Mouse (Mus musculus) heart, postnatal 0 days (tissue): ENCODE measurements around the gene Mgat2. TPM values are rescaled to one million over a fixed set of nuclear protein-coding genes. Genes with fewer than 3 reads are reported as not detected.

ENCODE experiments used
- ATAC-seq: fragments of 200-750 bp; cut with Nextera tagmentation; 2 replicates; pipeline ENCODE4 v1.8.0; 2017; ENCODE audit warnings: low read depth, moderate number of reproducible peaks, moderate library complexity; ENCODE audit not compliant: insufficient read depth
- DNase-seq: peaks from one replicate; pipeline ENCODE4 v3.0.0-alpha.2; 2016; ENCODE audit warnings: low spot score
- H3K27ac ChIP-seq: fragments of 300-500 bp; sonication (generic); 2 replicates; pipeline ENCODE4 v1.5.1; 2014; ENCODE audit warnings: low read depth, mild to moderate bottlenecking
- H3K27me3 ChIP-seq: fragments of 300-500 bp; sonication (generic); 2 replicates; pipeline ENCODE4 v1.6.1; 2014; ENCODE audit warnings: low read length, mixed read lengths; ENCODE audit not compliant: control insufficient read depth, insufficient read depth
- H3K36me3 ChIP-seq: fragments of 300-500 bp; sonication (generic); replicated peaks from 2 replicates; pipeline ENCODE4 v1.6.1; 2014; ENCODE audit warnings: low read length, mixed read lengths; ENCODE audit not compliant: control insufficient read depth, insufficient read depth
- H3K4me1 ChIP-seq: fragments of 300-500 bp; sonication (generic); 2 replicates; pipeline ENCODE4 v1.6.1; 2014; ENCODE audit warnings: antibody characterized with exemption; ENCODE audit not compliant: control insufficient read depth, insufficient read depth
- H3K4me2 ChIP-seq: fragments of 300-500 bp; sonication (generic); 2 replicates; pipeline ENCODE4 v1.6.1; 2014; ENCODE audit warnings: low read depth, mild to moderate bottlenecking, low read length, moderate library complexity
- H3K4me3 ChIP-seq: fragments of 300-500 bp; sonication (generic); 2 replicates; pipeline ENCODE4 v1.5.1; 2014; ENCODE audit warnings: low read depth, low read length
- H3K9ac ChIP-seq: fragments of 300-500 bp; sonication (generic); replicated peaks from 2 replicates; pipeline ENCODE4 v1.6.1; 2014; ENCODE audit warnings: low read depth, low read length, mixed read lengths
- H3K9me3 ChIP-seq: fragments of 300-500 bp; sonication (generic); replicated peaks from 2 replicates; pipeline ENCODE4 v1.6.1; 2016; ENCODE audit warnings: low read length; ENCODE audit not compliant: control insufficient read depth
- CTCF ChIP-seq: IDR thresholded peaks from 2 replicates; pipeline ENCODE4 v1.5.1; 2016; ENCODE audit warnings: antibody characterized with exemption, control low read depth, low read depth
- EP300 ChIP-seq: IDR thresholded peaks from 2 replicates; pipeline ENCODE4 v1.6.1; 2016; ENCODE audit warnings: antibody characterized with exemption, low read depth
- WGBS: fragments of 180-500 bp; shearing (Covaris S2); extraction: QIAGEN DNeasy Blood & Tissue Kit; methylation state at CpG from one replicate; pipeline ENCODE4 v1.1.7; 2014; 5-methylcytosine and 5-hydroxymethylcytosine counted together
- polyA plus RNA-seq: library from polyadenylated mRNA; unstranded; fragments of >200 nt; fragmentation: Nextera tagmentation; extraction: Ambion mirVana; gene quantifications from 2 replicates; pipeline ENCODE4 v1.2.1, GENCODE M21; 2015
- total RNA-seq: library from RNA; depleted of rRNA; stranded (reverse); fragments of >200 nt; gene quantifications from 2 replicates; pipeline ENCODE4 v1.2.3, GENCODE M21; 2014; ENCODE audit warnings: low replicate concordance

Mgat2 gene
- total and polyA plus RNA-seq, 2 experiments from 2014 or later: 28.2 to 43.1 TPM

- Histone ChIP-seq H3K4me3 (peak overlapping the region; percentile 99), H3K9ac (peak overlapping the region; percentile 86), H3K9me3 (no peaks in the 10 kb centered on the region), H3K4me1 (peaks cover 4% of the 10 kb centered on the region; the same call in 1 of the 2 replicates), H3K36me3 (peaks cover 18% of the 10 kb centered on the region), H3K27me3 (no peaks in the 10 kb centered on the region), H3K27ac (peak overlapping the region; percentile 86), H3K4me2 (peak overlapping the region; percentile 93)
- under 1% methylated on average over 89 of the region's 94 CpGs for WGBS
- ATAC-seq (peak; percentile 64), DNase-seq (peak; percentile 25)
- TF ChIP-seq CTCF: no peak
- no peak for TF ChIP-seq EP300
These were observed 13.6 kb downstream of the Mgat2 start for GRCm38 (mm10) chr12:69197378-69198163.

- 0% methylated on average over 18 of the region's 18 CpGs for WGBS
- Histone ChIP-seq H3K4me3 (peak within 1 kb of the TSS; percentile 99), H3K27me3 (no peaks in the 10 kb centered on the region), H3K27ac (peak within 1 kb of the TSS; percentile 86), H3K36me3 (peaks cover 23% of the 10 kb centered on the region), H3K4me2 (peak within 1 kb of the TSS; percentile 93), H3K9me3 (no peaks in the 10 kb centered on the region), H3K4me1 (peaks cover 4% of the 10 kb centered on the region; the same call in 1 of the 2 replicates), H3K9ac (peak within 1 kb of the TSS; percentile 86)
- DNase-seq: peak; percentile 51
- TF ChIP-seq CTCF (no peak), EP300 (no peak)
- peak; percentile 28; the same call in 1 of the 2 replicates for ATAC-seq
These were observed 14.2 kb downstream of the Mgat2 start, which contains the start of gene Dnaaf2 for GRCm38 (mm10) chr12:69198164-69198535. Gene Dnaaf2 (minus strand): TSS chr12:69198429.

- Histone ChIP-seq H3K4me2 (no peak overlapping the region), H3K4me3 (no peak overlapping the region; the same call in 1 of the 2 replicates), H3K27ac (no peak overlapping the region), H3K9ac (no peak overlapping the region), H3K36me3 (peaks cover 23% of the 10 kb centered on the region), H3K27me3 (no peaks in the 10 kb centered on the region), H3K9me3 (no peaks in the 10 kb centered on the region), H3K4me1 (peaks cover 4% of the 10 kb centered on the region; the same call in 1 of the 2 replicates)
- ATAC-seq (no peak), DNase-seq (no peak)
- TF ChIP-seq CTCF (no peak), EP300 (no peak)
These were observed 15.0 kb downstream of the Mgat2 start for GRCm38 (mm10) chr12:69198985-69199384.

GRCm38 (mm10) chr12:69204052-69204833 lies 20.3 kb downstream of the Mgat2 start, which contains the start of gene Gm49384:
Gene Gm49384 (minus strand): TSS chr12:69204267.
- H3K27ac ChIP-seq: no peak within 1 kb of the TSS
- peaks cover 27% of the 10 kb centered on the region for H3K36me3 ChIP-seq
- no peak for ATAC-seq
- no peak within 1 kb of the TSS for H3K4me3 ChIP-seq
- no peaks in the 10 kb centered on the region for H3K27me3 ChIP-seq
- H3K4me2 ChIP-seq: no peak within 1 kb of the TSS
- DNase-seq: no peak
- TF ChIP-seq EP300: no peak
- no peak for TF ChIP-seq CTCF
- H3K9ac ChIP-seq: no peak within 1 kb of the TSS
- H3K9me3 ChIP-seq: no peaks in the 10 kb centered on the region
- no peaks in the 10 kb centered on the region for H3K4me1 ChIP-seq
- WGBS: 83% methylated on average over 16 of the region's 16 CpGs

GRCm38 (mm10) chr12:69207396-69207795 lies 23.4 kb downstream of the Mgat2 start:
- Histone ChIP-seq H3K4me1 (no peaks in the 10 kb centered on the region), H3K9me3 (no peaks in the 10 kb centered on the region), H3K36me3 (peaks cover 16% of the 10 kb centered on the region; the same call in 1 of the 2 replicates), H3K4me2 (no peak overlapping the region), H3K27me3 (no peaks in the 10 kb centered on the region), H3K9ac (no peak overlapping the region), H3K4me3 (no peak overlapping the region), H3K27ac (no peak overlapping the region)
- WGBS: 89% methylated on average over 8 of the region's 8 CpGs
- ATAC-seq (no peak), DNase-seq (no peak)
- no peak for TF ChIP-seq EP300
- TF ChIP-seq CTCF: no peak
